Mouse (Mus musculus) brain, embryonic 14.5 days (tissue): Measurements from ENCODE around the gene Rnf157.

ENCODE experiments used
- CTCF ChIP-seq: fragments of 200-500 bp; IDR thresholded peaks from 2 replicates; pipeline ENCODE4 v1.5.1; 2012; ENCODE audit warnings: inconsistent platforms, mild to moderate bottlenecking, moderate library complexity, borderline replicate concordance; ENCODE audit not compliant: insufficient read depth, insufficient read length; ENCODE audit errors: extremely low read depth
- POLR2A ChIP-seq: fragments of 200-500 bp; IDR thresholded peaks from 2 replicates; pipeline ENCODE4 v1.6.1; 2012; ENCODE audit warnings: mild to moderate bottlenecking, inconsistent platforms, borderline replicate concordance; ENCODE audit not compliant: poor library complexity, insufficient read depth, insufficient read length, severe bottlenecking; ENCODE audit errors: extremely low read depth

- TF ChIP-seq POLR2A, result no peak
- no peak for TF ChIP-seq CTCF
Measured at GRCm38 (mm10) chr11:116287351-116287750, 125.5 kb downstream of the Rnf157 start.
